Mouse (Mus musculus) cortical plate, adult 2 months (tissue): ENCODE data around the gene Uck1.

Source experiments
- CTCF ChIP-seq: fragments of 200-500 bp; IDR thresholded peaks from 2 replicates; pipeline ENCODE4 v1.5.1; 2011; ENCODE audit warnings: mild to moderate bottlenecking, control low read depth, low read length; ENCODE audit not compliant: insufficient read depth; ENCODE audit errors: extremely low read depth
- POLR2A ChIP-seq: fragments of 200-500 bp; IDR thresholded peaks from 2 replicates; pipeline ENCODE4 v1.6.1; 2011; ENCODE audit warnings: mild to moderate bottlenecking, low read length, control low read depth; ENCODE audit not compliant: insufficient read depth; ENCODE audit errors: extremely low read depth

- no peak for TF ChIP-seq CTCF
- TF ChIP-seq POLR2A, result no peak
Observed at GRCm38 (mm10) chr2:32235433-32235832, 24.5 kb downstream of the Uck1 start.
